Mouse (Mus musculus) MEL (cell line): Measurements from ENCODE around the gene Moxd1. TPM values are rescaled to one million over a fixed set of nuclear protein-coding genes. Genes with fewer than 3 reads are reported as not detected.

Experiments
- DNase-seq: peaks from one replicate; pipeline ENCODE4 v3.0.0; 2011; ENCODE audit warnings: low read depth, low spot score
- H3K27ac ChIP-seq: 2 replicates; pipeline ENCODE4 v1.5.1; 2012; ENCODE audit warnings: low read depth, mild to moderate bottlenecking, control low read depth, low read length, moderate library complexity; ENCODE audit not compliant: control insufficient read depth
- H3K27me3 ChIP-seq, 2 experiments: fragments of 150-350 bp in 1 of 2; sonication (generic) in 1 of 2; 2 replicates each; pipeline ENCODE4 v1.6.1; 2012; ENCODE audit warnings: low read length in 2 of 2, mild to moderate bottlenecking in 2 of 2, improper control_type of control experiment in 1 of 2, moderate library complexity in 1 of 2; ENCODE audit not compliant: insufficient read depth in 2 of 2, control insufficient read depth in 1 of 2
- H3K36me3 ChIP-seq, 2 experiments: 2 replicates each; pipeline ENCODE4 v1.6.1; 2012 to 2014; ENCODE audit warnings: low read length in 2 of 2, improper control_type of control experiment in 1 of 2, inconsistent platforms in 1 of 2, mild to moderate bottlenecking in 1 of 2; ENCODE audit not compliant: insufficient read depth in 2 of 2, control insufficient read depth in 1 of 2
- H3K4me1 ChIP-seq, 2 experiments: fragments of 150-350 bp in 1 of 2; sonication (generic) in 1 of 2; 2 replicates each; pipeline ENCODE4 v1.6.1; 2012; ENCODE audit warnings: low read length in 2 of 2, improper control_type of control experiment in 1 of 2, mild to moderate bottlenecking in 1 of 2; ENCODE audit not compliant: insufficient read depth in 2 of 2, control insufficient read depth in 1 of 2
- H3K4me3 ChIP-seq, 2 experiments: fragments of 150-350 bp in 1 of 2; sonication (generic) in 1 of 2; 2 replicates each; pipeline ENCODE4 v1.5.1; 2012; ENCODE audit warnings: low read depth in 2 of 2, low read length in 2 of 2, mild to moderate bottlenecking in 2 of 2, moderate library complexity in 2 of 2, control low read depth in 1 of 2, improper control_type of control experiment in 1 of 2; ENCODE audit not compliant: control insufficient read depth in 1 of 2, insufficient read depth in 1 of 2
- H3K79me2 ChIP-seq: 2 replicates; pipeline ENCODE4 v1.6.1; 2012; ENCODE audit warnings: mild to moderate bottlenecking, low read length, moderate library complexity; ENCODE audit not compliant: control insufficient read depth, poor library complexity, insufficient read depth
- H3K9ac ChIP-seq: 2 replicates; pipeline ENCODE4 v1.6.1; 2012; ENCODE audit warnings: low read depth, mild to moderate bottlenecking, control low read depth, low read length, moderate library complexity; ENCODE audit not compliant: control insufficient read depth, poor library complexity, severe bottlenecking
- H3K9me3 ChIP-seq: fragments of 150-350 bp; sonication (generic); replicated peaks from 2 replicates; pipeline ENCODE4 v1.6.1; 2012; ENCODE audit warnings: mild to moderate bottlenecking, low read length, improper control_type of control experiment, moderate library complexity; ENCODE audit not compliant: insufficient read depth
- CTCF ChIP-seq, 3 experiments: IDR thresholded peaks in 2 of 3; conservative IDR thresholded peaks in 1 of 3; 2 replicates each; pipeline ENCODE4 v1.5.1; 2011 to 2012; ENCODE audit warnings: low read length in 3 of 3, low read depth in 2 of 3, mild to moderate bottlenecking in 2 of 3, improper control_type of control experiment in 1 of 3, inconsistent platforms in 1 of 3, mixed read lengths in 1 of 3, moderate library complexity in 1 of 3; ENCODE audit not compliant: control insufficient read depth in 1 of 3, insufficient read depth in 1 of 3, poor library complexity in 1 of 3, severe bottlenecking in 1 of 3
- E2F4 ChIP-seq: IDR thresholded peaks from 2 replicates; pipeline ENCODE4 v1.6.1; 2011; ENCODE audit warnings: low read depth, low read length, improper control_type of control experiment, borderline replicate concordance
- ELF1 ChIP-seq: IDR thresholded peaks from 2 replicates; pipeline ENCODE4 v1.6.1; 2014; ENCODE audit warnings: low read depth, mild to moderate bottlenecking, inconsistent platforms, low read length, improper control_type of control experiment, moderate library complexity
- EP300 ChIP-seq, 2 experiments: IDR thresholded peaks; 2 replicates each; pipeline ENCODE4 v1.6.1; 2011; ENCODE audit warnings: improper control_type of control experiment in 2 of 2, low read length in 2 of 2, low read depth in 1 of 2, mild to moderate bottlenecking in 1 of 2
- ETS1 ChIP-seq: IDR thresholded peaks from 2 replicates; pipeline ENCODE4 v1.6.1; 2012; ENCODE audit warnings: low read depth, mild to moderate bottlenecking, inconsistent platforms, low read length, improper control_type of control experiment, moderate library complexity
- GATA1 ChIP-seq: IDR thresholded peaks from 2 replicates; pipeline ENCODE4 v1.6.1; 2011; ENCODE audit warnings: low read depth, low read length, improper control_type of control experiment
- HCFC1 ChIP-seq: IDR thresholded peaks from 2 replicates; pipeline ENCODE4 v1.6.1; 2012; ENCODE audit warnings: low read depth, mild to moderate bottlenecking, inconsistent platforms, low read length, improper control_type of control experiment, moderate library complexity
- JUND ChIP-seq: IDR thresholded peaks from 2 replicates; pipeline ENCODE4 v1.6.1; 2011; ENCODE audit warnings: low read depth, mild to moderate bottlenecking, improper control_type of control experiment, low read length
- MAX ChIP-seq: IDR thresholded peaks from 2 replicates; pipeline ENCODE4 v1.6.1; 2011; ENCODE audit warnings: low read length, improper control_type of control experiment
- MEF2A ChIP-seq: IDR thresholded peaks from 2 replicates; pipeline ENCODE4 v1.6.1; 2014; ENCODE audit warnings: low read depth, mild to moderate bottlenecking, inconsistent platforms, low read length, improper control_type of control experiment; ENCODE audit not compliant: poor library complexity, insufficient replicate concordance, severe bottlenecking; ENCODE audit errors: extremely low read depth
- MXI1 ChIP-seq: IDR thresholded peaks from 2 replicates; pipeline ENCODE4 v1.6.1; 2011; ENCODE audit warnings: mild to moderate bottlenecking, low read depth, low read length, improper control_type of control experiment
- MYC ChIP-seq: IDR thresholded peaks from 2 replicates; pipeline ENCODE4 v1.6.1; 2011; ENCODE audit warnings: low read depth, mild to moderate bottlenecking, low read length, improper control_type of control experiment, moderate library complexity
- POLR2A ChIP-seq, 2 experiments: IDR thresholded peaks; 2 replicates each; pipeline ENCODE4 v1.6.1; 2011 to 2012; ENCODE audit warnings: low read length in 2 of 2, mild to moderate bottlenecking in 2 of 2, control low read depth in 1 of 2, improper control_type of control experiment in 1 of 2, low read depth in 1 of 2, moderate library complexity in 1 of 2; ENCODE audit not compliant: control insufficient read depth in 1 of 2, insufficient read depth in 1 of 2, poor library complexity in 1 of 2
- RAD21 ChIP-seq: IDR thresholded peaks from 2 replicates; pipeline ENCODE4 v1.6.1; 2011; ENCODE audit warnings: mild to moderate bottlenecking, low read depth, low read length, improper control_type of control experiment
- RCOR1 ChIP-seq: IDR thresholded peaks from 2 replicates; pipeline ENCODE4 v1.6.1; 2012; ENCODE audit warnings: low read depth, mild to moderate bottlenecking, inconsistent platforms, low read length, improper control_type of control experiment
- SIN3A ChIP-seq: IDR thresholded peaks from 2 replicates; pipeline ENCODE4 v1.6.1; 2012; ENCODE audit warnings: low read length, improper control_type of control experiment, inconsistent platforms
- SMC3 ChIP-seq: IDR thresholded peaks from 2 replicates; pipeline ENCODE4 v1.6.1; 2011; ENCODE audit warnings: low read depth, low read length, improper control_type of control experiment
- TAL1 ChIP-seq: IDR thresholded peaks from 2 replicates; pipeline ENCODE4 v1.6.1; 2012; ENCODE audit warnings: mild to moderate bottlenecking, inconsistent platforms, low read length, moderate library complexity, mixed read lengths
- TBP ChIP-seq: IDR thresholded peaks from 2 replicates; pipeline ENCODE4 v1.8.0; 2011; ENCODE audit warnings: low read depth, low read length, improper control_type of control experiment
- TCF12 ChIP-seq: IDR thresholded peaks from 2 replicates; pipeline ENCODE4 v1.6.1; 2014; ENCODE audit warnings: low read depth, mild to moderate bottlenecking, inconsistent platforms, low read length, improper control_type of control experiment, moderate library complexity
- UBTF ChIP-seq: IDR thresholded peaks from 2 replicates; pipeline ENCODE4 v1.6.1; 2012; ENCODE audit warnings: low read depth, mild to moderate bottlenecking, inconsistent platforms, low read length, improper control_type of control experiment, moderate library complexity, borderline replicate concordance; ENCODE audit not compliant: insufficient read depth
- USF2 ChIP-seq, 2 experiments: IDR thresholded peaks; 2 replicates each; pipeline ENCODE4 v1.6.1; 2011 to 2012; ENCODE audit warnings: improper control_type of control experiment in 2 of 2, low read length in 2 of 2, borderline replicate concordance in 1 of 2, inconsistent platforms in 1 of 2, low read depth in 1 of 2, mild to moderate bottlenecking in 1 of 2; ENCODE audit not compliant: insufficient read depth in 1 of 2
- ZC3H11A ChIP-seq: IDR thresholded peaks from 2 replicates; pipeline ENCODE4 v1.6.1; 2012; ENCODE audit warnings: low read depth, mild to moderate bottlenecking, inconsistent platforms, low read length, improper control_type of control experiment
- ZMIZ1 ChIP-seq: IDR thresholded peaks from 2 replicates; pipeline ENCODE4 v1.6.1; 2012; ENCODE audit warnings: low read depth, mild to moderate bottlenecking, inconsistent platforms, low read length, improper control_type of control experiment, moderate library complexity
- ZNF384 ChIP-seq: IDR thresholded peaks from 2 replicates; pipeline ENCODE4 v1.6.1; 2012; ENCODE audit warnings: low read depth, mild to moderate bottlenecking, inconsistent platforms, low read length, improper control_type of control experiment
- polyA plus RNA-seq, 2 experiments: library from polyadenylated mRNA; stranded (reverse) in 1 of 2; unstranded in 1 of 2; fragments of >175 nt in 1 of 2; fragments of >200 nt in 1 of 2; gene quantifications; 2 replicates each; pipeline versions ENCODE4 v1.2.1 to v1.2.4; 2012; ENCODE audit warnings: low replicate concordance in 2 of 2, low read depth in 1 of 2; ENCODE audit not compliant: insufficient read length in 2 of 2, insufficient read depth in 1 of 2, missing spikeins in 1 of 2
- total RNA-seq: library from RNA; depleted of rRNA; stranded (reverse); fragments of 300-350 nt; gene quantifications from 2 replicates; pipeline ENCODE4 v1.2.3, GENCODE M21; 2012

Gene Moxd1
- total and polyA plus RNA-seq, 3 experiments = not detected

DNA sequence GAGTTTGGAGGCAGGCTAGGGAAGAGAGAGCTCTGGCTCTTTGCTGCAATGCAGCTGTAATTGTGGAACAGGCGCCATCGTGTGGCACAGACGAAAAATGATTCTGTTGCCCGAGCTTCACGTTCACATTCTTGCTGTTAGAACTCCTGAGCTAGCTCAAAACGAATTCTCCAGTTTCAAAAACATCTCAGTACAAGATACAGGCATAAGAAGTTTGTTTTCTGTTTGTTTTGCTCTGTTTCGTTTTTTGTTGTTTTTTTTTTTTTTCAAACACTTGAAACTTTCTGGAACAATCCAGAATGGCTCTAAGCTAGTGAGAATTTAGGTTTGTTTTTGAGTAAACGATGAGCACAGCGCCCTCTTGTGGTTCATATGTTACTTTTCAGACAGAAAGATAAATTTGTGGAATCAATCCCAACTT is 88.9 kb downstream of the Moxd1 start:
- TF ChIP-seq ZC3H11A (peak; percentile 31), CTCF (IDR thresholded peaks at IDR 0.05 in 2 of 3, conservative IDR thresholded peaks at IDR 0.05 in 1 of 3; ENCODE audit: control insufficient read depth in 1 of 3, insufficient read depth in 1 of 3, low read depth in 2 of 3, low read length in 3 of 3, poor library complexity in 1 of 3, severe bottlenecking in 1 of 3) (peak; percentile 30 to 74 (median 60)), RAD21 (peak; percentile 46), ELF1 (0 out of 2 replicates have a peak, but pooled peaks have one; percentile 7), POLR2A (IDR thresholded peaks at IDR 0.05; ENCODE audit: control insufficient read depth in 1 of 2, insufficient read depth in 1 of 2, low read depth in 1 of 2, low read length in 2 of 2, poor library complexity in 1 of 2) (no peak), GATA1 (no peak), EP300 (IDR thresholded peaks at IDR 0.05; ENCODE audit: low read depth in 1 of 2, low read length in 2 of 2) (no peak), JUND (0 out of 2 replicates have a peak, but pooled peaks have one; percentile 15), ZNF384 (peak; percentile 35; the same call in 1 of the 2 replicates), TCF12 (0 out of 2 replicates have a peak, but pooled peaks have one; percentile 8), MXI1 (no peak), SMC3 (peak; percentile 48), SIN3A (0 out of 2 replicates have a peak, but pooled peaks have one; percentile 33), HCFC1 (peak; percentile 37; the same call in 1 of the 2 replicates), UBTF (no peak)
- Histone ChIP-seq H3K9me3 (no peaks in the 10 kb centered on the region), H3K27me3 (no peaks in the 10 kb centered on the region; a peak in 1 of 4 replicates), H3K27ac (no peak overlapping the region), H3K79me2 (no peaks in the 10 kb centered on the region), H3K9ac (0 out of 2 replicates have a peak overlapping the region, but pooled peaks have one; percentile 22), H3K36me3 (no peaks in the 10 kb centered on the region), H3K4me3 (peak overlapping the region; percentile 18 to 47; a peak in 3 of 4 replicates), H3K4me1 (no peaks in the 10 kb centered on the region)
- DNase-seq = peak; percentile 89

DNA sequence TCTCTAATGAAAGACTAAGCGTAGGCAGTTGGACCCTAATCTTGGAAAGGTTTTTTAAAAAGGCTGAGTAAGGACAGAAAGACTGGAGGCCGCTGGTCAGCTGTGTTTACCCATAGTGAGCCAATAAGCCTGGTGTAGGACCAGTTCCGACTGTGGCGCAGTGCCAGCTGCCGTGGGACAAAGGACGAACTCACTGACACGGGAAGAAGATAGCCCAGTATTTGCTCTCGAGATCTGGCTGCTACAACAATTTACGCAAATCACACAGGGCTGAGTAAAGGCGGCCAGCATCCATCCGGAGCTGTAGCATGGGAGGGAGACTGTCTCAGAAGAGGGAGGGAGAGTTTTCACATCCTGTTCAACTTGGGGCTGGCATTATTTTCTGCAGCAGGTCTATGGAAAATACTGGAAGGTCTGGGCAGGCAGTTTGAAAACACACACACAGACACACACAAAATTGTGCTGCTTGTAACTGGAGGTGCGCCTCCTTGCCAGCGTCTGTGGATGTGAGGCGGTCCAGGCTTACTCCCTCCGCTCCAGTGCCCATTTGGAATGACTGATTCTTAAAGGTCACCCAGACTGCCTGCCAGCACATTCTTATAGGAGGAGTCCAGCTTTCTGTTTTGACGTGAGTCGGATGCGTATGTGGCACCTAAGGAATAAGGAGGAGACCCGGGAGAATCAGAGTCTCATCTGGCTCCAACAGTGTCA is 94.0 kb downstream of the Moxd1 start:
- Histone ChIP-seq H3K4me1 (no peaks in the 10 kb centered on the region), H3K79me2 (no peaks in the 10 kb centered on the region), H3K4me3 (no peak overlapping the region), H3K9ac (no peak overlapping the region), H3K27me3 (peaks cover 0 to 3% of the 10 kb centered on the region in 2 experiments), H3K36me3 (no peaks in the 10 kb centered on the region), H3K9me3 (no peaks in the 10 kb centered on the region), H3K27ac (no peak overlapping the region)
- no peak for DNase-seq
- TF ChIP-seq ZMIZ1 (no peak), POLR2A (IDR thresholded peaks at IDR 0.05; ENCODE audit: control insufficient read depth in 1 of 2, insufficient read depth in 1 of 2, low read depth in 1 of 2, low read length in 2 of 2, poor library complexity in 1 of 2) (no peak), MEF2A (no peak), E2F4 (no peak), JUND (no peak), ETS1 (no peak), MYC (no peak), TAL1 (no peak), USF2 (IDR thresholded peaks at IDR 0.05; ENCODE audit: borderline replicate concordance in 1 of 2, insufficient read depth in 1 of 2, low read depth in 1 of 2, low read length in 2 of 2) (no peak), RCOR1 (no peak), MAX (no peak), TBP (no peak)
